Mouse (Mus musculus) splenic B cell, adult 2 months (primary cell): ENCODE results near the gene Nek6.
A peak's percentile ranks its signal among the peaks of the same experiment; 100 is the strongest.

ENCODE experiments used
- DNase-seq: peaks from one replicate; pipeline ENCODE4 v3.0.0-alpha.2; 2011; ENCODE audit warnings: low read depth, low spot score
- H3K27me3 ChIP-seq: 2 replicates; pipeline ENCODE4 v1.6.1; 2012; ENCODE audit warnings: mild to moderate bottlenecking, low read length, moderate library complexity, mixed read lengths; ENCODE audit not compliant: control insufficient read depth, poor library complexity, insufficient read depth, severe bottlenecking
- H3K36me3 ChIP-seq: 2 replicates; pipeline ENCODE4 v1.6.1; 2012; ENCODE audit warnings: mild to moderate bottlenecking, low read length, moderate library complexity, mixed read lengths; ENCODE audit not compliant: control insufficient read depth, poor library complexity, insufficient read depth, severe bottlenecking

The Nek6 gene

GRCm38 (mm10) chr2:38511487-38512307, at the start of gene Nek6:
Nek6 (plus strand) TSS chr2:38511643.
- no peaks in the 10 kb centered on the region for H3K27me3 ChIP-seq
- DNase-seq, result peak; percentile 43
- H3K36me3 ChIP-seq, result no peaks in the 10 kb centered on the region

DNA sequence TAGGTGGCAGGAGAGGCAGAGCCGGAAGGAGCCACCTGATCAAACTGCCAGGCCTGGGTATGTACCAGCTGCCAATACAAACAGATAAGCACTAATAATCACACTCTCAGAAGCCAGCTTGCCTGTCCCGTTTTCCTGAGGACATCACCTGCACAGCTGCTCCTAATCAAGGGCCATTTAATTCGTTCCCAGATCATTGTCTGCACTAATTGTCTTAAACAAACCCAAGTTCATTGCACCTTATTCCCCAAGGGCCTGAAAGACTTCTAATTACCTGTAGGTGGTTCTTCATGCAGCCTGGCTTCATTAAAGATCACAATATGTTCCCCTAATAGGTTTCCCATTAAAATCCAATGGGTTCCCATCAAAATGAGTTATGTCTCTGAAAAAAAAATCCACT, 49.1 kb upstream of the Nek6 start:
- no peak for DNase-seq
- no peaks in the 10 kb centered on the region for H3K36me3 ChIP-seq

GRCm38 (mm10) chr2:38468845-38469244, 42.6 kb upstream of the Nek6 start:
- no peaks in the 10 kb centered on the region for H3K27me3 ChIP-seq
- H3K36me3 ChIP-seq, result no peaks in the 10 kb centered on the region
- no peak for DNase-seq

More for the DNA sequence above, 49.1 kb upstream of the Nek6 start:
- H3K27me3 ChIP-seq, result no peaks in the 10 kb centered on the region

DNA sequence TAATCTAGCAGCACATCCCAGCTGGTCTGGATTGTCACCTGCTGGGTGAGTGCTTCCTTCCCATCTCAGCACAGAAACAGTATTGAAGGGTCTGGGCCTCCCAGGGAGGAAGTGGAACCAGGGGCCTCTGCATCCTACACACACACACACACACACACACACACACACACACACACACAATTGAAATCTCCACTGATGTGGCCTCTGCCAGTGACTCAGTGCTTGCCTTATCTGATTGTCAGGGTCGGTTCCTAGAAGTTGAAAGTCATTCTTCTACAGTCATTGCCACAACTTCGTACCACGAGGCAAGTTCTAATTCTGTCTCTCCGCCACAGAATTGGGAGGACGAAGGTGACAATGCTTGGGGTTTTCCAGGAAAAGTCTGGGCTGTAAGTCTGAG, 39.7 kb upstream of the Nek6 start:
- H3K36me3 ChIP-seq, result no peaks in the 10 kb centered on the region
- no peaks in the 10 kb centered on the region for H3K27me3 ChIP-seq
- DNase-seq, result no peak

DNA sequence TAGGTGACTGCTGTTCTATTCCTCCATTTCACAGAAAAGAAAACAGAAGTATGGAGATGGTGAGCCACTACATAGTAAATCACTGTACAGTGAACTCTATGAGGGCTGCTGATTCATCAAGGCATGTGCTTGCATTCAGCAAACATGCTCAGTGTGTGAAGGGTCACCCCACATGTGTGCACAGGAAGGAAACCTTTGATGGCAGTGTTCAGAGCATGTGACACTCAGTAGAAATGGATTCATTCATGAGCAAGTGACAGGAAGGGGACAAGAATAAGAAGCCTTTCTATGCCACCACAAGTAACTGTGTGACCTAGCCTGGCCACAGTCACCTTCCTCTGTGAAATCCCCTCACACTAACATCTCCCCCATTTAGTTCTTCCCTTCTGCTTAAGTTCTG, 38.6 kb upstream of the Nek6 start:
- DNase-seq, result no peak

DNA sequence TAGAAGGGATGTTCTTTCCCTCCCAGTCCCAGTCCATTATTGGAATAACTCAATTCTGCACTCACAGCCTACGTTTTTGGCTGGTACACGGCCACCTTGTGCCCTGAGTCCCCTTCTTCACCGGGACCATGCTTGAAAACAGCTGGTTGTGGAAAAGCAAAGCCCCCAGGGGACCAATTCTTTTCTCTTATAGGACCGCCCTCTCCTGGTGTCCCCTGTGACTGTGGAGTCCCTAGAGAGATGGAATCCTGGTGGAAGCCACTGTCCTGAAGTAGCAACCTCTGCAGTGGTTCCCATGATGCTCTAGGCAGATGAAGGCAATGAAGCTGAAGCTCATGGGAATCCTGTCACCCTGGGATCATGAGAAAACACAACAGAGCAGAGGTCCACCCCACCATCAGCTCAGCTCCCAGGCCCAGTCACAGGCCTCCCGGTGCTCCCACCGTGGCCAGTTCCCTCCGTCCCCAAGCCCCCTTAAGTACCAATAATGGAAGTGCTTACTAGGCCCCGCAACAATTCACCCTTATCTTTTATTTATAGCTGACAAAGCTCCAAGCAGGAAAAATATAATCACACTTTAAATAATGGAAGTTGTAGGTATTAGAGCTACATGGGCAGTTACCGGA, 34.5 kb upstream of the Nek6 start:
- DNase-seq, result no peak
- Histone ChIP-seq H3K36me3 (no peaks in the 10 kb centered on the region), H3K27me3 (no peaks in the 10 kb centered on the region)

More for the DNA sequence above, 38.6 kb upstream of the Nek6 start:
- Histone ChIP-seq H3K36me3 (no peaks in the 10 kb centered on the region), H3K27me3 (no peaks in the 10 kb centered on the region)

GRCm38 (mm10) chr2:38477497-38477873, 34.0 kb upstream of the Nek6 start:
- no peak for DNase-seq
- no peaks in the 10 kb centered on the region for H3K27me3 ChIP-seq

DNA sequence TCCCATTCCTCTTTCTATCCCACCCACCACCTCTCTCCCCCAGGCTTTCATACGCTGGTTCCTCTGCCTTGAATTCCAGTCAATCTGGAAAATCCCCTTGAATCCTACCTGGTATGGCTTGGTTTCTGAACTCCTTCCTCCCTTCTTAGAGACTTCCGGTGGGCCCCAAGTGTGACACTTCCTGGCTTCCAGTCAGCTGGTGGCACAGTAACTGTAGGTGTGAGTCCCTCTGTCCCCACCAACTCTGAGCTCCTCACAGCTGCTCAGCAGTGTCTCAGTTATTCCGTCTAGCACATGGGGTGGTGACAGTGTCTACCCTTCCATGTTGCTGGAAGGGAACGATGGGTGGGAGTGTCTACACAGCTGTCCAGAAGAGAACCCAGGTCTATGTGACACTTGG, 32.8 kb upstream of the Nek6 start:
- H3K36me3 ChIP-seq, result no peaks in the 10 kb centered on the region
- H3K27me3 ChIP-seq, result no peaks in the 10 kb centered on the region
- no peak for DNase-seq

More at GRCm38 (mm10) chr2:38477497-38477873, 34.0 kb upstream of the Nek6 start:
- H3K36me3 ChIP-seq, result no peaks in the 10 kb centered on the region

- no peaks in the 10 kb centered on the region for H3K27me3 ChIP-seq
- DNase-seq, result no peak
- no peaks in the 10 kb centered on the region for H3K36me3 ChIP-seq
Observed at GRCm38 (mm10) chr2:38479541-38479940, 31.9 kb upstream of the Nek6 start.

- DNase-seq, result peak; percentile 12
Observed at GRCm38 (mm10) chr2:38481166-38481778, 30.2 kb upstream of the Nek6 start.

DNA sequence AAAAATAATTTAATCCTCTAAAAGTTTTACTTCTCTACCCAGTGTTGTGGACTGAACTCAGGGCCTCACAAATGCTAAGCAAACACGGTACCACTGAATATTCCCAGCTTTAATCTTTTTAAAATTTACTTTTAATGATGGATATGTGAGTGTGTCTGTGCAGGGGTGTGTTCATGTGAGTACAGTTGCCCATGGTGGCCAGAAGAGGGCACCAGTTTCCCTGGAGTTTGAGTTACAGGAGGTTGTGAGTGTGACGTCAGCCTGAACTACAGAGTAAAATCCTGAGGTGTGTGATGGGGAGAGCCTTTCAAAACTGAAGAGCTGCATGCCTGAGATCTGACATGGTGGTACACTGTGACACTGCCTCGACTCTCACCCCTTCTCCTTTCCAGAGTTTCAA, 29.3 kb upstream of the Nek6 start:
- Histone ChIP-seq H3K27me3 (no peaks in the 10 kb centered on the region), H3K36me3 (no peaks in the 10 kb centered on the region)
- no peak for DNase-seq

More at GRCm38 (mm10) chr2:38481166-38481778, 30.2 kb upstream of the Nek6 start:
- Histone ChIP-seq H3K36me3 (no peaks in the 10 kb centered on the region), H3K27me3 (no peaks in the 10 kb centered on the region)

DNA sequence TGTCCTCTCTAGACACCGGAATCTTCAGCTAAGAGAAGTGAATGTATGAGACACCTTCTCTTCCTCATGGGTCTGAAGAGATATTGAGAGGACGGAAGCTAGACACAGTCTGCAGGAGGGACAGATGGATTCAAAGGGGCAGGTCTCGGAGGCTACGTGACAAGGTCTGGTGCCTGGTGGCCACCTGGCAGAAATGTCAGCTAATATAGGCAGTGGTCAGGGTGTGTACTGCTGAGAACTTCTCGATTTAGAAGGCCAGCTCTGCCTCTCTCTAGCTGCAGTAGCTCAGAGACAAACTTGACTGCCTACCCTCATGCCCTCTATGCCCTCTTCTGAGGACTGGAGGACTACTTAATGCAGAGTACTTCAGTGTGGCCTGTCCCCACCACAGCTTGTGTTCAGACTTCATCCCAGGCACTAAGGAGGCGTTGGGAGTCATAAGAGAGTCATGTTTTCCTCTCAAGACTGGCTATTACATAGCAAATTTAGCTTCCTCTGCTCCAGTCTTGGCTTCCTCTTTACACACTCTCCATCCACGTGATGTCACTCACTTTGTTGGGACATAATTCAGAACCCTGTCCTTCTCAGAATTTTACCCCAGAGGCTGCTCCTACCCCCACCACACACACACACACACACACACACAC, 28.3 kb upstream of the Nek6 start:
- DNase-seq, result no peak
- Histone ChIP-seq H3K36me3 (no peaks in the 10 kb centered on the region), H3K27me3 (no peaks in the 10 kb centered on the region)

DNA sequence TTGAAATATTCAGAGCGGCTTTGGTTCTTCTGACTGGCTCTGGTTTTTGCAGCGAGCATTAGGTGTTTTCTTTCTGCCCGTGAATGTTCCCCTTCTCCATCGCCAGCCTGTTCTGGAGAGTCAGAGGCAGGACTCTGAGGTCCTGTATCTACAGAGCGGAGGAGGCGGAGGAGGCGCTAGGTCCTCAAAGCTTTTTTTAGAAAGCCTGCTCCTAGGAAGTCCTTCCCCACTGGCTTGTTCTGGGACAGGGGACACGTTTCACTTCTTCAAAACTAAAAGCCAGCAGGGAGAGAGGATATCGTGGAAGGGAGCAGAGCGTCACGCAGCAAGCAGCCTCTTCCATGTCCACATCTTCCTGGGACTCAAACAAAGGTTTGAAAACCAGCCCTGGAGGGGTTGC, 26.9 kb upstream of the Nek6 start:
- H3K27me3 ChIP-seq, result no peaks in the 10 kb centered on the region
- no peaks in the 10 kb centered on the region for H3K36me3 ChIP-seq
- no peak for DNase-seq

DNA sequence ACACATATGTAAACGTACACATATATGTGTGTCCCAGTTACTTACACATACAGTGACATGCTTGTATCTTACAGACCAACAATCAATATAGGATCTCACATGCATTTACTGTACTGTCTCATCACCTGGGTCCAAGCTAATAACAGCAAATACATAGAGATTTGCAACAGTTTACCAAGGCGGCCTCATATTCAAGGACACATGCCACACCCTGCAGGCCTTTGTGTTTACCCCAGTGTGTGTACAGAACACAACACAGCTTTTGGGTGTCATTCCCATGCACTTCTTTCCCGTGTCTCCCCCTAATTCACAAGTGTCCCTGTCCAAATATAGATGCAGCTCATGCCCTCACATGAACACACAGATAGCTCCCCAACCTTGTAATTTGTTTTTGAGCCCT, 26.0 kb upstream of the Nek6 start:
- Histone ChIP-seq H3K36me3 (no peaks in the 10 kb centered on the region), H3K27me3 (no peaks in the 10 kb centered on the region)
- no peak for DNase-seq
